Mouse (Mus musculus): ENCODE measurements around the gene Fcrl5.

- no peak for TF ChIP-seq CTCF (IDR thresholded peaks at IDR 0.05; ENCODE audit: low read depth)
- TF ChIP-seq EP300 (optimal IDR thresholded peaks at IDR 0.05): no peak
Measured at GRCm38 (mm10) chr3:87440586-87440985, 5.0 kb downstream of the Fcrl5 start.

Data from stomach, postnatal 0 days (tissue).